Comparison of ENCODE assay signal across 8 mouse cellular contexts in genomic region chr3:36442426-36442825, GRCm38 (mm10). TPM values are rescaled to one million over a fixed set of nuclear protein-coding genes. Genes with fewer than 3 reads are reported as not detected.
DNase-seq lines count a peak whose midpoint lies in the region; ATAC-seq lines count a peak whose summit lies in the region.

No protein-coding gene starts in this region.

- H3K4me3 ChIP-seq in embryonic facial prominence, embryonic 11.5 days (ENCODE audit: low read depth, low read length): no peak overlapping the region
- H3K4me3 ChIP-seq in hindbrain, embryonic 15.5 days: no peak overlapping the region
- no peak overlapping the region for H3K4me3 ChIP-seq in limb, embryonic 10.5 days

- H3K4me1 ChIP-seq in embryonic facial prominence, embryonic 11.5 days (ENCODE audit: control insufficient read depth, insufficient read depth, low read length): no peaks in the 10 kb centered on the region
- no peaks in the 10 kb centered on the region for H3K4me1 ChIP-seq in hindbrain, embryonic 15.5 days (replicated peaks)
- H3K4me1 ChIP-seq in limb, embryonic 10.5 days: no peaks in the 10 kb centered on the region

- no peak overlapping the region for H3K9ac ChIP-seq in embryonic facial prominence, embryonic 11.5 days (replicated peaks; ENCODE audit: low read length)
- no peak overlapping the region for H3K9ac ChIP-seq in hindbrain, embryonic 15.5 days

- intact Hi-C loops in left cerebral cortex, postnatal 10 days (cut with DNase I): loop anchor here (2.0 to 5.0 kb wide), 2 partner anchors 232 to 260 kb away; no protein-coding TSS in a partner anchor

- no peaks in the 10 kb centered on the region for H3K9me3 ChIP-seq in embryonic facial prominence, embryonic 11.5 days (replicated peaks; ENCODE audit: control insufficient read depth, low read length)
- no peaks in the 10 kb centered on the region for H3K9me3 ChIP-seq in hindbrain, embryonic 15.5 days
- H3K9me3 ChIP-seq in limb, embryonic 10.5 days (replicated peaks): no peaks in the 10 kb centered on the region

- ATAC-seq in embryonic facial prominence, embryonic 11.5 days (replicated peaks; ENCODE audit: insufficient number of reproducible peaks, low FRiP score, low TSS enrichment, low read depth): peak; percentile 73; the same call in 1 of the 2 replicates
- ATAC-seq in hindbrain, embryonic 15.5 days (ENCODE audit: low FRiP score, low read depth): peak; percentile 82

- H3K27ac ChIP-seq in embryonic facial prominence, embryonic 11.5 days (replicated peaks; ENCODE audit: low read depth, low read length): no peak overlapping the region
- no peak overlapping the region for H3K27ac ChIP-seq in hindbrain, embryonic 15.5 days (replicated peaks)
- H3K27ac ChIP-seq in limb, embryonic 10.5 days: no peak overlapping the region

- WGBS in embryonic facial prominence, embryonic 11.5 days: 2% methylated on average over 2 of the region's 2 CpGs
- 2% methylated on average over 2 of the region's 2 CpGs for WGBS in hindbrain, embryonic 15.5 days
- 2% methylated on average over 2 of the region's 2 CpGs for WGBS in limb, embryonic 10.5 days

- no peaks in the 10 kb centered on the region for H3K27me3 ChIP-seq in embryonic facial prominence, embryonic 11.5 days (ENCODE audit: control insufficient read depth, insufficient read depth, low read length)
- no peaks in the 10 kb centered on the region for H3K27me3 ChIP-seq in hindbrain, embryonic 15.5 days
- H3K27me3 ChIP-seq in limb, embryonic 10.5 days (ENCODE audit: low read depth, poor library complexity, severe bottlenecking): no peaks in the 10 kb centered on the region

- no peak overlapping the region for H3K4me2 ChIP-seq in embryonic facial prominence, embryonic 11.5 days (ENCODE audit: low read depth, low read length)
- H3K4me2 ChIP-seq in hindbrain, embryonic 15.5 days: no peak overlapping the region

- DNase-seq in left cerebral cortex, postnatal 10 days (ENCODE audit: extremely low spot score in 1 of 2, low spot score in 2 of 2): peak; percentile 34
- DNase-seq in left cerebral cortex, adult 11 months (ENCODE audit: low spot score): no peak
- DNase-seq in NIH3T3 (ENCODE audit: low read depth): peak; percentile 81
- peak; percentile 82 for DNase-seq in embryonic facial prominence, embryonic 11.5 days (ENCODE audit: low spot score)
- DNase-seq in limb, embryonic 10.5 days (ENCODE audit: low spot score): peak; percentile 56
- DNase-seq in naive thymus-derived CD4-positive, alpha-beta T cell, adult 2 months (ENCODE audit: low read depth): peak; percentile 64
- no peak for DNase-seq in urinary bladder, adult 18-20 months (ENCODE audit: low spot score in 2 of 2)

- no peaks in the 10 kb centered on the region for H3K36me3 ChIP-seq in embryonic facial prominence, embryonic 11.5 days (replicated peaks; ENCODE audit: control insufficient read depth, insufficient read depth, low read depth, low read length)
- H3K36me3 ChIP-seq in hindbrain, embryonic 15.5 days: no peaks in the 10 kb centered on the region
- H3K36me3 ChIP-seq in limb, embryonic 10.5 days: no peaks in the 10 kb centered on the region

RNA-seq across cellular contexts. Expression of gene Anxa5, which starts 33.3 kb away (rescaled TPM):
- total RNA-seq in left cerebral cortex, postnatal 10 days (2021): 10 to 100 TPM; 32.6 to 35.1 TPM
- 129 and 140 TPM in 2 replicates for polyA plus RNA-seq in embryonic facial prominence, embryonic 11.5 days (2014; fragmentation: Nextera tagmentation; extraction: Ambion mirVana)
- polyA plus RNA-seq in hindbrain, embryonic 15.5 days (2015; fragmentation: Nextera tagmentation; extraction: Ambion mirVana): 70.3 and 88.7 TPM in 2 replicates
- polyA plus RNA-seq in limb, embryonic 10.5 days (2016; fragmentation: Nextera tagmentation; extraction: Ambion mirVana): 99.2 and 115 TPM in 2 replicates

RNA-seq across cellular contexts. Expression of gene 1810062G17Rik, which starts 33.3 kb away (rescaled TPM):
- total RNA-seq in left cerebral cortex, postnatal 10 days (2021): under 1 TPM in 1 of 2 experiments, not detected in 1; 0.41 TPM
- 0.39 and 0.64 TPM in 2 replicates for polyA plus RNA-seq in embryonic facial prominence, embryonic 11.5 days (2014; fragmentation: Nextera tagmentation; extraction: Ambion mirVana)
- 0.22 TPM in 1 of 2 replicates, not detected in the other for polyA plus RNA-seq in hindbrain, embryonic 15.5 days (2015; fragmentation: Nextera tagmentation; extraction: Ambion mirVana)
- polyA plus RNA-seq in limb, embryonic 10.5 days (2016; fragmentation: Nextera tagmentation; extraction: Ambion mirVana): 0.55 and 0.84 TPM in 2 replicates

Comparison
In these comparisons a context has a peak if more than half of its experiments do, and no peak if none do; other contexts are left out.
1. DNase-seq: peak in left cerebral cortex, postnatal 10 days (2 of 2), NIH3T3 (single experiment), embryonic facial prominence, embryonic 11.5 days (single experiment), limb, embryonic 10.5 days (single experiment) and naive thymus-derived CD4-positive, alpha-beta T cell, adult 2 months (single experiment); none in left cerebral cortex, adult 11 months (single experiment) and urinary bladder, adult 18-20 months (0 of 2).